Mouse (Mus musculus) liver, embryonic 15.5 days (tissue): ENCODE results near the gene Abhd4. TPM values are rescaled to one million over a fixed set of nuclear protein-coding genes. Genes with fewer than 3 reads are reported as not detected.

Experiments
- ATAC-seq: fragments of 200-750 bp; cut with Nextera tagmentation; 2 replicates; pipeline ENCODE4 v1.8.0; 2017; ENCODE audit warnings: moderate number of reproducible peaks, mild to moderate bottlenecking, moderate library complexity; ENCODE audit not compliant: insufficient read depth
- H3K27ac ChIP-seq: fragments of 300-500 bp; sonication (generic); replicated peaks from 2 replicates; pipeline ENCODE4 v1.5.1; 2015; ENCODE audit warnings: mild to moderate bottlenecking, inconsistent platforms
- H3K27me3 ChIP-seq: fragments of 300-500 bp; sonication (generic); 2 replicates; pipeline ENCODE4 v1.6.1; 2015; ENCODE audit warnings: mild to moderate bottlenecking, inconsistent platforms
- H3K36me3 ChIP-seq: fragments of 300-500 bp; sonication (generic); replicated peaks from 2 replicates; pipeline ENCODE4 v1.6.1; 2015; ENCODE audit warnings: moderate library complexity, mild to moderate bottlenecking, inconsistent platforms
- H3K4me1 ChIP-seq: fragments of 300-500 bp; sonication (generic); replicated peaks from 2 replicates; pipeline ENCODE4 v1.6.1; 2015; ENCODE audit warnings: inconsistent platforms
- H3K4me2 ChIP-seq: fragments of 300-500 bp; sonication (generic); 2 replicates; pipeline ENCODE4 v1.6.1; 2015; ENCODE audit warnings: moderate library complexity, mild to moderate bottlenecking, inconsistent platforms
- H3K4me3 ChIP-seq: fragments of 300-500 bp; sonication (generic); replicated peaks from 2 replicates; pipeline ENCODE4 v1.5.1; 2015; ENCODE audit warnings: mild to moderate bottlenecking, inconsistent platforms
- H3K9ac ChIP-seq: fragments of 300-500 bp; sonication (generic); 2 replicates; pipeline ENCODE4 v1.6.1; 2015; ENCODE audit warnings: moderate library complexity, mild to moderate bottlenecking, inconsistent platforms
- H3K9me3 ChIP-seq: fragments of 300-500 bp; sonication (generic); replicated peaks from 2 replicates; pipeline ENCODE4 v1.6.1; 2016; ENCODE audit warnings: inconsistent platforms
- WGBS: fragments of 180-500 bp; shearing (Covaris S2); methylation state at CpG from one replicate; pipeline ENCODE4 v1.1.7; 2015; ENCODE audit warnings: mixed read lengths; ENCODE audit not compliant: insufficient replicate concordance; 5-methylcytosine and 5-hydroxymethylcytosine counted together
- polyA plus RNA-seq: library from polyadenylated mRNA; unstranded; fragments of >200 nt; fragmentation: Nextera tagmentation; extraction: Ambion mirVana; gene quantifications from 2 replicates; pipeline ENCODE4 v1.2.1, GENCODE M21; 2015

The Abhd4 gene
- polyA plus RNA-seq, 1 experiment from 2014 or later: 19.0 TPM

DNA sequence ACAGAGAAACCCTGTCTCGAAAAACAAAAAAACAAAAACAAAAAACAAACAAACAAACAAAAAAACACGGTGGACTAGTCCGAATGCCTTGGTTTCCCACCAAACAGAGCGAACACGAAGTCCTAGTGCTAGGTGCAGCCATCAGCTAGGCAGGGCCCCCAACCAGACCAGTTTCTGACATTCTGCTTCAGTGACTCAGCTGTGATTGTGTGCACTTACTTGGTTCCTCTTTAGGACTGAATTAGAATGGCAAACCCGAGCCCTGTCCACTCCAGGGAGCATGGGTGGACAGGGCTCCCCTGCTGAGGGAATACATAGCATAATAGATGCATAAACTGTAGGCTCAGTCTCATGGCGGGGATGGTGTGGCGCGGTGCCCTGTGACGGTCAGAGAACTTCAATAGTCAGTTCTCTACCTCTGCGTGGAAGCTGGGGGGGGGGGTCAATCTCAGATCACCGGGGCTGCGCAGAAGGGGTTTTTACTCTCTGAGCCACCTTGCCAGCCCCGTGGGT, 23.3 kb upstream of the Abhd4 start:
- no peak overlapping the region for H3K4me3 ChIP-seq
- H3K4me1 ChIP-seq: peaks cover 54% of the 10 kb centered on the region
- no peak overlapping the region for H3K9ac ChIP-seq
- H3K4me2 ChIP-seq: no peak overlapping the region
- ATAC-seq: no peak
- H3K27ac ChIP-seq: no peak overlapping the region
- peaks cover 26% of the 10 kb centered on the region for H3K27me3 ChIP-seq
- WGBS: 56% methylated on average over 14 of the region's 14 CpGs
- H3K9me3 ChIP-seq: no peaks in the 10 kb centered on the region
- peaks cover 16% of the 10 kb centered on the region for H3K36me3 ChIP-seq

GRCm38 (mm10) chr14:54231176-54231956, 22.6 kb upstream of the Abhd4 start:
- Histone ChIP-seq H3K4me3 (no peak overlapping the region), H3K36me3 (peaks cover 22% of the 10 kb centered on the region), H3K4me1 (peaks cover 54% of the 10 kb centered on the region), H3K9ac (no peak overlapping the region), H3K27me3 (peaks cover 23% of the 10 kb centered on the region), H3K4me2 (0 out of 2 replicates have a peak overlapping the region, but pooled peaks have one; percentile 18), H3K9me3 (no peaks in the 10 kb centered on the region), H3K27ac (no peak overlapping the region)
- 42% methylated on average over 21 of the region's 21 CpGs for WGBS
- no peak for ATAC-seq

DNA sequence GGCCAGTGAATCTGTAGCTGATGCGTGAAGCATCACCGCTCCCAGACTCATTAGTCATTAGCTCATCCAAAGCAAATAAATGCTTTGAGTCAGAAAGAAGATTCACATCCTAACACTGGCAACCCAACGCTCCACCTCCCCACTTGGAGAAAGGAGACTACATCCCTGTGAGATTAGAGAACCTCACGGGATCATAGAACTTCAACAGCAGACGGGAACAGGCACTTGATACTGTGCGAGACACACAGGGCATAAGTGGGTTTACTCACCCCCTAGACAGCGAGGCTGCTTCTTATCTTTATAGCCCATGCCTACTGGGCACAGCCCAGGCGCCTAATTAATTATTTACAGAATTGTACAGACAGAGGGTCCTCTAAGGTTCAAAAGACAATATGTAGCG, 21.8 kb upstream of the Abhd4 start:
- Histone ChIP-seq H3K27ac (no peak overlapping the region), H3K9ac (no peak overlapping the region), H3K4me2 (no peak overlapping the region), H3K4me1 (peaks cover 46% of the 10 kb centered on the region), H3K9me3 (no peaks in the 10 kb centered on the region), H3K27me3 (peaks cover 23% of the 10 kb centered on the region), H3K4me3 (no peak overlapping the region), H3K36me3 (peaks cover 24% of the 10 kb centered on the region)
- whole genome bisulfite sequencing: 33% methylated on average over 9 of the region's 9 CpGs
- ATAC-seq: no peak

- peaks cover 23% of the 10 kb centered on the region for H3K27me3 ChIP-seq
- no peak overlapping the region; the same call in 1 of the 2 replicates for H3K27ac ChIP-seq
- 11% methylated on average over 9 of the region's 9 CpGs for WGBS
- peak; percentile 56 for ATAC-seq
- peaks cover 38% of the 10 kb centered on the region for H3K4me1 ChIP-seq
- H3K9me3 ChIP-seq: no peaks in the 10 kb centered on the region
- no peak overlapping the region for H3K4me3 ChIP-seq
- peaks cover 27% of the 10 kb centered on the region for H3K36me3 ChIP-seq
- H3K9ac ChIP-seq: no peak overlapping the region
- peak overlapping the region; percentile 11; the same call in 1 of the 2 replicates for H3K4me2 ChIP-seq
These were observed 21.0 kb upstream of the Abhd4 start for GRCm38 (mm10) chr14:54232811-54233558.

DNA sequence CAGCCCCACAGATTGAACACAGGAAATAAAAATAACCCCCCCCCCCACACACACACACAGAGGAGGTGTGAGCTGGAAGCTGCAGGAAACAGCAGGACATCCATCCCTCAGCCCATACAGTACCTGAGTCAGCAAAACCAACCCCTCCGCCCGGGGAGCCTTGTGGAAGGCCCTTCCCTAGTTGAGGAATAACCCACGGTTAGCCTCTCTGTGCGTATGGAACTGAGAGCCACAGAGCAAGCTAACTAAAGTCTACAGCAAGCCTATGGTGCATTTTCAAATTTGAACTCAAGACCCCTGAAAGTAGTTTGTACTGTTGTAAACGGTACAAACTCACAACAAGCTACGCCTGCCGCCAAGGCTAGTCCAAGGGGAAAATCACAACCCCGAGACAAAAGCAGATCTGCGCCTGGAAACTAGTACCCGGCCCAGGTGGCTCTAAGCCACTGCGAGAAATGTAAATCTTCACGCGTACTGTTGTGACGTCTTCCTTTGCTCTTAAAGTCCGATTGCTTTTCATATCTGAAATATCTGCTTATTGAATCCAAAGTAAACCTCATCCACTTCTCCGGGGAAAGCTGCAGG, 20.3 kb upstream of the Abhd4 start:
- peaks cover 28% of the 10 kb centered on the region for H3K36me3 ChIP-seq
- H3K9ac ChIP-seq: no peak overlapping the region
- H3K9me3 ChIP-seq: no peaks in the 10 kb centered on the region
- no peak overlapping the region for H3K4me3 ChIP-seq
- 0 out of 2 replicates have a peak overlapping the region, but pooled peaks have one; percentile 20 for H3K27ac ChIP-seq
- peaks cover 18% of the 10 kb centered on the region for H3K27me3 ChIP-seq
- peaks cover 32% of the 10 kb centered on the region for H3K4me1 ChIP-seq
- ATAC-seq: no peak
- H3K4me2 ChIP-seq: peak overlapping the region; percentile 11; the same call in 1 of the 2 replicates
- WGBS: 57% methylated on average over 16 of the region's 16 CpGs

GRCm38 (mm10) chr14:54234231-54235040, 19.6 kb upstream of the Abhd4 start:
- Histone ChIP-seq H3K36me3 (peaks cover 33% of the 10 kb centered on the region), H3K4me1 (peaks cover 26% of the 10 kb centered on the region), H3K4me3 (no peak overlapping the region), H3K9me3 (no peaks in the 10 kb centered on the region), H3K4me2 (no peak overlapping the region), H3K9ac (no peak overlapping the region), H3K27me3 (peaks cover 10% of the 10 kb centered on the region), H3K27ac (0 out of 2 replicates have a peak overlapping the region, but pooled peaks have one; percentile 20)
- no peak for ATAC-seq
- 79% methylated on average over 20 of the region's 20 CpGs for WGBS

DNA sequence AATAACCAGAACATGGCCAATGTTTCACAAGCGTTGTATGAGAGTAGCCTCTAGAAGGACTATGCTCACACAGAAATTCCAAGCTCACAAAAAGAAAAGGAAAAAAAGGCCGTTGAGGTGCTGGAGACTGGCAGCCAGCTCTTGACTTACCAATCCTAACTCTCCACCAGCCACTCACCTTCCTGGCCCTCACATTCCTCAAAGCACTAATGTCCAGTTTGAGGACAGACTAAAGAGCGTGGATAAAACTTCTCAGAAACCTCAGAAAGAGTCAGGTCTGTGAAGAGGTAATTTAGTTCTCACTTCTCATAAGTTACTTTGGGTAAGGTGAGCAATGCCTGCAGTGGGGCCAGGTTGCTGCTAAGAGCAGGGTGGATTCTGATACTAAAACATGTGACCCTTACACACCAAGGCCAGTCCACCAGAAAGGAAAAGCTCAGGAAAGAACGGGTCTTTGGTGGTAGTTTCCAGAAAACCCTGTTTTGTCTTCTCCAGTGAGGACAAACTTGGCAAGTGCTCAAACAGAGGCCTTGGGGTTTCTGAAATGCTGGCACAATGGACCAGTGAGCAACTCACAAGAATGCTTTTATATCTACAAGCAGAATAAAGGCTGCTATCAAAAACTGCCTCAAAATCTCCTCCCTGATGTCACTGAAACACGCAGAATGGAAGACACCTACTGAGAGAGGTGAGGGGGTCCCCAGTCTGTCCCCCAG, 18.0 kb upstream of the Abhd4 start:
- peaks cover 26% of the 10 kb centered on the region for H3K4me1 ChIP-seq
- no peak overlapping the region for H3K4me3 ChIP-seq
- 71% methylated on average over 5 of the region's 5 CpGs for WGBS
- no peak overlapping the region for H3K9ac ChIP-seq
- H3K27me3 ChIP-seq: 0 out of 2 replicates have a peak, but pooled peaks cover 9% of the 10 kb centered on the region
- no peak overlapping the region for H3K27ac ChIP-seq
- no peak for ATAC-seq
- H3K36me3 ChIP-seq: peaks cover 44% of the 10 kb centered on the region
- no peak overlapping the region for H3K4me2 ChIP-seq
- no peaks in the 10 kb centered on the region for H3K9me3 ChIP-seq

DNA sequence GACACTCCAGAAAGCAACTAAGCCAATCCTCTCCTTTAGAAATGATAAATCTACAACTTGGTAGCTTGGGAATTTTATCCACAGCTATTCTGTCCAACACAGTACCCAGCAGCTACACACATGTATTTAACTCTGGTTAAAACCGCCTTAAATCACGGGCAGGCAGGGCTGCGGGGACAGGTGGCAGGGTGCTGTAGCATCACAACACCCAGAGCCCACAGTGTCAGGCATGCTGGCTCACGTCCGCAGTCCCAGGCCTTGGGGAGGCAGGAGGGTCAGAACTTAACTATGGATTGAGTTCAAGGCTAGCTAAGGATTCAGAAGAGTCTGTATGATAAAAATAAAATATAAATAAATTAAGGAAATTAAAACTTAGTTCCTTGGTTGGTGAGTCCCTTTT, 17.1 kb upstream of the Abhd4 start:
- Histone ChIP-seq H3K27me3 (0 out of 2 replicates have a peak, but pooled peaks cover 4% of the 10 kb centered on the region), H3K4me2 (no peak overlapping the region), H3K9ac (no peak overlapping the region), H3K4me3 (no peak overlapping the region), H3K4me1 (peaks cover 18% of the 10 kb centered on the region), H3K36me3 (peaks cover 53% of the 10 kb centered on the region), H3K27ac (no peak overlapping the region), H3K9me3 (no peaks in the 10 kb centered on the region)
- WGBS: 81% methylated on average over 5 of the region's 5 CpGs
- no peak for ATAC-seq

DNA sequence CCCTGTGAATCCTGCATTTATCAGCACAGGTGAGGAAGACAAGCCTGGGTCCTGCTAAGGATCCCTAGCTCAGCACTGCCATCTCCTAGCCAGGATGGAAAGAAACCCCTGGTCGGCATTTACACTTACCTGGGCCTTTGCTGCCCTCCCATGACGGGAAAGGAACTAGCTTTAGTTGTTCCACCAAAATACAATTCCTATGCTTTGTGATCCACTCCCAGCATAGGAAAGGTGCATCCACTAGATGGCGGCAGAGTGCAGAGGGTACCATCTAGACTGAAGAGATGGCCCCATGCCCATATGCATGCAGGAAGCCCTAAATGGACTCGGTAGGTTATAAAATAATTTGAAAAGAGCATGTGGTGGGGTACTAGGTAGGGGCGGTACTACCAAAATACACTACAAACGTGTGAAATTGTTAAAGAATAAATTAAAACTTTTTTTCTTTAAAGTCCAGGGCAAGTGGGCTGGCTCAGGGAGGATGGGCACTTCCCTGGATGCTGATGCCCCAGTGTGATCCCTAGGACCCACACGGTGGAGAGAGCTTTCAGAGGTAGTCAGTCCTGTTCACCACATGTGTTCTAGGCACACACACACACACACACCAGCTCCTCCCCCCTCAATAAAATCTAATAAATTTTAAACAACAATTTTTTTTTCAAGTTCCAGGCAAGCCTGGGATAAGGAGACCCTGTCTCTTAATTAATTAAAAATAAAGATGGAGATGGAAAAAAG, 14.8 kb upstream of the Abhd4 start:
- Histone ChIP-seq H3K27ac (no peak overlapping the region), H3K4me3 (no peak overlapping the region), H3K27me3 (no peaks in the 10 kb centered on the region), H3K9me3 (no peaks in the 10 kb centered on the region), H3K4me2 (no peak overlapping the region), H3K4me1 (no peaks in the 10 kb centered on the region; the same call in 1 of the 2 replicates), H3K9ac (no peak overlapping the region), H3K36me3 (peaks cover 70% of the 10 kb centered on the region)
- 19% methylated on average over 7 of the region's 7 CpGs for WGBS
- ATAC-seq: peak; percentile 63
